Mouse (Mus musculus): ENCODE data around the gene Slfn9.
"Not testable (repeated sequence)": the region's sequence is repeated elsewhere in the genome, so short reads cannot be mapped to it uniquely, and the experiment has no call there.

The Slfn9 gene

DNA sequence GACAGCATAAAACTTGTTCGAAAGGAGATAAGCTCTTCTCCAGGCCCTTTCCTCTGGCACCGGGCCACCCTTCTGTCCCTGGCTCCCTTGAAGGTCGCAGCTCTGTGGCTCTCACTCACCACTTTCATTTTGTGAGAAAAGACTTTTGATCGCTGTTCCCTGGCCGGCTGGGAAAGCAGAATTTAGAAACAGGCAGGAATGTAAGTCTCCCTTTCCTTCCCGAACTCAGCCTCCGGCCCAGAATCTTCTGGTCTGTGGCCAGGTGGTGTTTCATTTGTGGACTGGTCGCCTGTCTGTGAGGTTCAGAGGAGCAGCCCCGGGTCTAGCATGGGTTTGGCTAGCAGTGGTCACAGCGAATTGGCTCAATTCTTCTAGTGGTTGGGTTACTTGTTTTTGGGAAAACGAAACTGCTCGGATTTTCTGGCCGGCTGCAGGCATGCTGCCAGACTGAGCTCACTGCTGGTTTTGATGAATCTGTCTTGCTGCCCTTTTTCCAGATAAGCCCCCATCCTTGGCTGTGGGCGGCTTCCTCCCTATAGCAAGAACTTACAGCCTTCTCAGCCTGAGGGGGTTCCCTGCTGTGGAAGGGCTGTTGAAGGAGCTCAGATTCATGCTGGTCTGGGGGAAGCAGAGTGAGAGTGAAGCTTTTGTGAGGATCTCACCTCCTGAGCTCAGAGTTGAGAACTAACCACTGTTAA lies at the start of gene Slfn9:
TSS of gene Slfn9 (minus strand) at position 362 of the 698 bp plus-strand sequence.
- in situ Hi-C loops (cut with MboI, MseI): no loop called here

DNA sequence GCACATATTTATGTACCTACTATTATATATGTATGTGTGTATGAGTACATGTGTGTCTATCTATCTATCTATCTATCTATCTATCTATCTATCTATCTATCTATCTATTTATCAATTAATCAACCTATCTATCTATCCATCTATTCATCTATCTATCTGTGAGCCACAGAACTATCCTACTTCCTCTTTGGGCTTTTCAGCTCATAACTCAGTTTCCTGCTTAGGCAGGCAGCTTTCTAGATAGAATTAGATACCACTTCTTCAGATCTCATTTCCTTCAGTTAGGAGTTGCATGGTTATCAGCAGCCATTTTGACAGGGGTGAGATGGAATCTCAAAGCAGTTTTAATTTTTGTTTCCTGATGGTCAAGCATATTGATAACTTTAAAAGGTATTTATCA lies 49.4 kb upstream of the Slfn9 start:
- in situ Hi-C loops (cut with MboI, MseI): no loop called here

GRCm38 (mm10) chr11:83040325-83040724 lies 48.7 kb upstream of the Slfn9 start:
- in situ Hi-C loops (cut with MboI, MseI): no loop called here

DNA sequence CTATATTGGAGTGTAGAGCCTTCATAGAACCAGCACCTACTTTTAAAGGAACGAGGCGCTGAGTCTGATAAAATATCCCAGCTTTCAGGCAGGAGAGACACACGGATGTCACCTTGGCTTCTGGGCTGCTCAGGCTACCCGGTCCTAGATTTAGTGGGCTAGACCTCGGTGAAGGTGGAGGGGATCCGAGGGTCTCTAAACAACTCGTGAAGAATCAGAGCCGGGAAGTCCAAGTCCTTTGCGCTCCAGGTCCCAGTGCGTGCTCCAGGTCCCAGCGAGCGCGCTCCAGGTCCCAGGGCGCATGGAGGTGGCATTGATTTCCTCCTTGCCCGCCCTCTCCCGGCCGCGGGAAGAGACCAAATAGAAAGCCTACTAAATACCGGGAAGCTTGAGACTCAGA lies 48.2 kb upstream of the Slfn9 start:
- in situ Hi-C loops (cut with MboI, MseI): no loop called here

GRCm38 (mm10) chr11:83039156-83039555 lies 47.5 kb upstream of the Slfn9 start:
- in situ Hi-C loops (cut with MboI, MseI): no loop called here

GRCm38 (mm10) chr11:83038686-83039085 lies 47.1 kb upstream of the Slfn9 start:
- in situ Hi-C loops (cut with MboI, MseI): not testable (repeated sequence)

GRCm38 (mm10) chr11:83020621-83021020 lies 29.0 kb upstream of the Slfn9 start, which contains the start of gene Slfn8:
Slfn8 (minus strand) TSS chr11:83020810.
- in situ Hi-C loops (cut with MboI, MseI): no loop called here

DNA sequence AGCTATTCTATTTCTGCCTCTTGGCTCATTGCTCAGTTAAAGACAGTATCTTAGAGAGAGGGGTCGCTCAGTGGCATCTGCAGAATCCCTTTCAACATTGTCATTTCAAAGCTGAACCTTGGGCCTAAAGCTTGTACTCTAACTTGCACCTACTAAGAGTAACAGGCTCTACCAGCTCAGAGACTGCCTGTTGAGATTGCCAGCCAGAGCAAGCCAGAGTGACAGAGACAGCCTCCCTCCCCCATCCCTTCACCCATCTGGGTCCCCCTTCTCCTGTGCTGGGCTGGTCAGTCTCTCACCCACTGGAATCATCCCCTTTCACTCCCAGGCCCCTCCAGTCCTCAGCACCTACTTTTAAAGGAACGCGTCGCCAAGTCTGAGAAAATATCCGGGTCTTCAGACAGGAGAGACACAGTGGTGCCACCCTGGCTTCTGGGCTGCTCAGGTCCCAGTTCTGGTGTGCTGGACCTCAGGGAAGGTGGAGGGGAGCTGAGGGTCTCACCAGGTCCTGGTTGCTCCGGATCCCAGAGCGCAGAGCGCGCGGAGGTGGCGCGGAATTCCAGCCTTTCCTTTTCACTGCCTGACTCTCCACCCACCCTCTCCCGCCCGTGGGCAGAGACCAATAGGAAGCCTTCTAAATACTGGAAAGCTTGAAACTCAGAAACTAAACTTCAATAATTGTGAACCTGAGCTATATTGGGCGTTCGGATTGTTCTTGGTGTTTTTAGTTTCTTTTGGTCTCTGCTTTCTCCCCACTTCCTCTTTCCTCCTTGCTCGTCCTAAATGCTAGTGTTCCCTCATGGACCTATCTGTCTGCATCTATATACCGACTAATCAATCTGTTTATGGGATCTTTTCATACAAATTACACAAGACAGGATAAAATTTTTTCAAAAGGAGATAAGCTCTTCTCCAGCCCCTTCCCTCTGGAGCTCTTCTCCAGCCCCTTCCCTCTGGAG lies 28.2 kb upstream of the Slfn9 start:
- in situ Hi-C loops (cut with MboI, MseI): not testable (repeated sequence)

GRCm38 (mm10) chr11:83016093-83016492 lies 24.5 kb upstream of the Slfn9 start:
- in situ Hi-C loops (cut with MboI, MseI): no loop called here

GRCm38 (mm10) chr11:83013356-83013755 lies 21.7 kb upstream of the Slfn9 start:
- in situ Hi-C loops (cut with MboI, MseI): no loop called here

GRCm38 (mm10) chr11:82990612-82991385 lies 831 bp downstream of the Slfn9 start:
- in situ Hi-C loops (cut with MboI, MseI): not testable (repeated sequence)

DNA sequence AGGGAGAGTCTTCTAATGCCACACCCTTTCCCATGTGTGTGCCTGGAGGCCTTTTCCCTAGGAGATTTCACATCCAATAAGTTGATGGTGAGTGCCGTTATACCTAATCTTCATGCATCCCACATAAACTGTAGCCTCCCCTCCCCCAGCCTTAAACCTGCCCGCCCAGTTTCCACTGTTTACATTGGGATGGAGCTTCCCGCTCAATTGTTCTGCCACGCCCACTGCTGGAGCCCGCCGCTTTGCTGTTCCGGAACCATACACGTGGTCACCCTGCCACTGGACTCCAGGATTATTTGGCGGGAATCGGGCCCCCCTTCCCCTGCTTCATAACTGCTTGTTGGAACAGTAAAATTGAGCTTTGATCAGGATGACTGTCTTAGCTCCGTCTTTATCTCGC lies 2.3 kb downstream of the Slfn9 start:
- in situ Hi-C loops (cut with MboI, MseI): no loop called here

- in situ Hi-C loops (cut with MboI, MseI): no loop called here
These were observed 4.0 kb downstream of the Slfn9 start for GRCm38 (mm10) chr11:82987621-82988020.

GRCm38 (mm10) chr11:82983193-82983592 lies 8.4 kb downstream of the Slfn9 start:
- in situ Hi-C loops (cut with MboI, MseI): no loop called here

DNA sequence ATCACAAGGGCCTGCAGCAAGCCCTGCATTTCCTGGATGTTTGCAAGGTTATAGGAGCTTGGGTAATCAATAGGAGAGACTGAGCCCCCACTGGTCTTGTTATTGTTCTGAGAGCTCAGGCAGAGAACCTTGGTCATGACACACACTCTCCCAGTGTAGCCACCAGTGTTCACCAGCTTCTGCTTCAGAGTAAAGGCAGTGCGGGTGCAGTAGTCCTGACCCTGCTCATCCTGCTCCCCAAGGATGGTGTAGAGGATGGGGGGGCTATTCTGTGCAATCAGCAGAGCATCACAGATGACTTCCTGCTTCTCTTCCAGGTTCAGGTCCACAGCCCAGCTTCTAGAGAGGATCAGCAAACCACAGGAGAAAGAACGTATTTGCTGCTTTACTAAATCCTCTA lies 9.2 kb downstream of the Slfn9 start:
- in situ Hi-C loops (cut with MboI, MseI): not testable (repeated sequence)

DNA sequence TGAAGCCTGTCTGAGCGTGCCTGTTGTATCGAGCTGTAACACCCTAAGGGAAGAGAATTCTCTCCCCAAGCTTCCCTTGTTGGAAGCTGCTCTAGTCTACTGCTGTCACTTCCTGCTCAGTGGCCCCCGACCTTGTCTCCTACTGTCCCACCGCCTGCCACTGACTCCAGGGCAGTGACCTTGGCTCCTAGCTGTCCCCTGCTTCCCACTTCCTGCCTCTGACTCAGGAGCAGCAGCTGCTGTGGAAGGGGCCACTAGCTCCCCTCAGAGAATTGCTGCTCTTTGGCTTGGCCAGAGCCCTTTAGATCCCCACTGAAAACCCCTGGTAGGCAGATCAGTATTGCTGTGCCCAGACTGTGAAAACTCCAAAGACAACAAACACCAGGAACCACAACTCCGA lies 17.7 kb downstream of the Slfn9 start:
- in situ Hi-C loops (cut with MboI, MseI): no loop called here

DNA sequence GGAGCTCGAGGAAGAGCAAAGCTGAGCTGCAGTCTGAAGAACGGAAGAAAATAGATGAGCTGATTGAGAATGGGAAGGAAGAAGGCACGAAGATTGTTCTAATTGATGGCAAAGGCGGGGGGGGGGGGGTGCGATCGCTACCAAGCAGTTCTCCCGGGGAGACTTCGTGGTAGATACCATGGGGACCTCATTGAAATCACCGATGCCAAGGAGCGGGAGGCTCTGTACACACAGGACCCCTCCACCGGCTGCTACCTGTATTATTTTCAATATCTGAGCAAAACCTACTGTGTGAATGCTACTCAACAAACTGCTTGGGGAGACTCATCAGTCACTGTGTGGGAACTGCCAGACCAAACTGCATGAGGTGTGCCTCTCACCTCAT lies 20.0 kb downstream of the Slfn9 start:
- in situ Hi-C loops (cut with MboI, MseI): no loop called here

DNA sequence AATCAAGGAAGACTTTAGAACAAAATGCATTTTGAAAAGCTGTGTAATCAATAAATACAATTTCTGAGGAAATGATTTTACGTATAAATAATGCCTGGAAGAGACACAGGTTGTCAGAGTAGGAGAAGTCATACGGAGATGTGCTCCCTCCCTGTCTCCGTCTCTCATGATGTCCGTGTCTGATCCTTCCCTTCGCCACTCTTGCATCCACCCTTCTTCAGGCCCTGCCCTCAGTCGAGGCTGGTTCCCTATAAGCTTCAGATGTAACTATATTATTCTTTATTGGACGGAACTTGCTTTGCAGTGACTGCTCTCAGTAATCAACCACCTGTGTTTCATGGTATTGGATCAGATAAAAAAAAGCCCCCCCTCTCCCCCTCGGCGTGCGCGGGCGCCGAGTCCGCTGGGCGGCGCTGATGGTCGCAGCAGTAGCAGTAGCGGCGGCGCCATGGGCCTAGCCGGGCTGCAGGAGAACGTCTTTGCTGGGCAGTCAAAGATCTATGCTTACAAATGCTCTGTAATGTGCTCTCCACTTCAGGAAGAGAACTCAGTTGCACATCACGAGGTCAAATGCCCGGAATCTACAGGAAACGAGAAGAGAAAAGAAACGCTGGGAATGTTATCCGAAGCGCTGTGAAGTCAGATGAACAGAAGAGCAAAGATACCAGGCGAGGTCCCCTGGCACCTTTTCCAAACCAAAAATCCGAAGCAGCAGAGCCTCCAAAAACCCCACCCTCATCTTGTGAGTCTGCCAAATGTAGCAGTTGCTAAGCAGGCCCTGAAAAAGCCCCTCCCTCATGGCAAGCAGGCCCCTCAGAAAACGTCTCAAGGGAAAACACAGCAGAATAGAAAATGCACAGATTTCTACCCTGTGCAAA lies 20.7 kb downstream of the Slfn9 start:
- in situ Hi-C loops (cut with MboI, MseI): no loop called here

GRCm38 (mm10) chr11:82962215-82962614 lies 29.4 kb downstream of the Slfn9 start:
- in situ Hi-C loops (cut with MboI, MseI): loop anchor here (5.0 kb wide), 1 partner anchor 50 kb away; the partner anchor contains the start of gene Unc45b

GRCm38 (mm10) chr11:82961743-82962142 lies 29.9 kb downstream of the Slfn9 start:
- in situ Hi-C loops (cut with MboI, MseI): loop anchor here (5.0 kb wide), 1 partner anchor 49 kb away; the partner anchor contains the start of gene Unc45b

DNA sequence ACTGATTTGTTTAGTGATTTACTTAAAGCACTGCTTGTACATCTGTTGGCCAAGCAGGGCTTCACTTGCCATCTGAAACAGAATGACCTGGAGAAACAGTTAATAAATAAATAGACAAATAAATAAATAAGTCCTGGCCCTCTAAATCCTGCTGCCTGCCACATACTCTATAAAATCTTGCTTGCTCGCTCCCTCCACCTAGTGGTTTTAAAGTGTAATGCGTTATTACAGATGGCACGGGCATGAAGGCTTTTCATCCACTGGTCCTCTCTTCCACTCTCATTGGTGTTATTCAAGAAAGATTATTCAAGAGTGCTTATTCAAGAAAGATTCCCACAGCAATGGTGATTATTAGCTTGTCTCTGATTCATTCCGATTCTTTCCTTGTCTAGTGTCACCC lies 32.0 kb downstream of the Slfn9 start:
- in situ Hi-C loops (cut with MboI, MseI): loop anchor here (5.0 kb wide), 1 partner anchor 47 kb away; the partner anchor contains the start of gene Unc45b

Measured in T-helper 1 cell (primary cell).